Mouse (Mus musculus) cerebellum, adult 2 months (tissue): Measurements from ENCODE around the gene Rps3.

ENCODE experiments used
- CTCF ChIP-seq: fragments of 200-500 bp; IDR thresholded peaks from 2 replicates; pipeline ENCODE4 v1.5.1; 2011; ENCODE audit warnings: low read depth, mild to moderate bottlenecking, control low read depth, low read length, moderate library complexity, borderline replicate concordance; ENCODE audit not compliant: insufficient read depth
- POLR2A ChIP-seq: fragments of 200-500 bp; IDR thresholded peaks from 2 replicates; pipeline ENCODE4 v1.6.1; 2011; ENCODE audit warnings: low read length, control low read depth, borderline replicate concordance; ENCODE audit not compliant: insufficient read depth

DNA sequence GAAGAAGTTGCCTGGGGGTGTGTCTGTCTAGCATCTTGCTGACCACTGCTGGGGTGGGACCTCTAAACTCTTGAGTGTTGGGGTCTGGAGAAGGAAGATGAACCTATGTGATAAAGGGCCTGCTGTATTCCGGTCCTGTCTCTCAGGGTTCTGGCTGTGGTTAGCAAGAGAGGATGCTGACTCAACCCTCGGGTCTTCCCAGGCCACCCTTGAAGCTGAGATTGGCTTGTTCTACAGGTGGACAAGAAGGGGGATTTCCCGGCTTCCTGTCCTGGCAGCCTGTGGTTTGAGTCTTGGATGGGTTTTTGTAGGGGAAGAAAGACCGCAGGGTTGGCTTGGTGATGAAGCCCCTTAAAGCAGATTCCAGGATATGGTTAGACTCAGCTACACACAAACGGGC lies 54.7 kb downstream of the Rps3 start:
- TF ChIP-seq POLR2A = no peak
- TF ChIP-seq CTCF = no peak
